Mouse (Mus musculus): ENCODE measurements around the gene Cope.

Gene Cope

DNA sequence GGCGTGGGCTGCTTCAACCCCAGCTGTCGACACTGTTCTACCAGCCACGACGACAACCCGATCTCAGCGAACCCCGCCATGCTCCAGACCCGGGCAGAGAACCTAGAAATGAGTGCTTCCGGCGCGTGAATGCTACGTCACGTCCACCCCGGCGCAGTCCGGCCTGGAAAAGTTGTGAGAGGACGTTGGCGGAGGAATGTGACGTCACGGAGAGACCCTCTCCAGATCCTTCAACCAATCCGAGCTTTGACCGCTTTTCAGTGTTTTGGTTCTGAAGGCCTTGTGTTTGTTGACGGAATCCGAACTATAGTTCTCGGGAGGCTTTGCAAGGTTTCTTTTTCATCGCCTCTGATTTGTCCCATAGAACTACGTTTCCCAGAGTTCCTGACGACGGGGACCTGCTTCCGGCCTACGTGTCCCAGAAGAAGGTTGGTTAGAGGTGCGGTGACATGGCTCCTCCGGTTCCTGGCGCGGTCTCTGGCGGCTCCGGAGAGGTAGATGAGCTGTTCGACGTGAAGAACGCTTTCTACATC, at the start of gene Cope, which contains the start of gene Ddx49:
Gene Cope, plus strand, starts transcription at position 161 of the 533 bp plus-strand sequence.
Gene Ddx49, minus strand, starts transcription at position 132 of the 533 bp plus-strand sequence.
- peak; percentile 89 for DNase-seq (ENCODE audit: low read depth, low spot score)

DNA sequence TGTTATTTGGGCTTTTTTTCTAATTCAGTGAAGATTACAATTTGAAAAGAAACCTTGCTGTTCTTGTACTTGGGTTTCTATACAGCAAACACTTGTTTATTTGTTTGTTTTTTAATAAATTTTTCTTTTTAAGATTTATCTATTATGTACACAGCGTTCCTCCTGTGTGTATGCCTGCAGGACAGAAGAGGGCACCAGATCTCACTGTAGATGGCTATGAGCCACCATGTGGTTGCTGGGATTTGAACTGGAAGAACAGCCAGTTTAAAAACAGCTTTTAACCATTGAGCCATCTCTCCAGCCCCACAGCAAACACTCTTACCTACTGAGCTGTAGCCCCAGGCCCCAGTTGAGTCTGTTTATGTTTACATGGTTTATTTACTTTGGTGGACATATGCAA, 47.7 kb upstream of the Cope start:
- no peak for DNase-seq (ENCODE audit: low read depth, low spot score)

DNA sequence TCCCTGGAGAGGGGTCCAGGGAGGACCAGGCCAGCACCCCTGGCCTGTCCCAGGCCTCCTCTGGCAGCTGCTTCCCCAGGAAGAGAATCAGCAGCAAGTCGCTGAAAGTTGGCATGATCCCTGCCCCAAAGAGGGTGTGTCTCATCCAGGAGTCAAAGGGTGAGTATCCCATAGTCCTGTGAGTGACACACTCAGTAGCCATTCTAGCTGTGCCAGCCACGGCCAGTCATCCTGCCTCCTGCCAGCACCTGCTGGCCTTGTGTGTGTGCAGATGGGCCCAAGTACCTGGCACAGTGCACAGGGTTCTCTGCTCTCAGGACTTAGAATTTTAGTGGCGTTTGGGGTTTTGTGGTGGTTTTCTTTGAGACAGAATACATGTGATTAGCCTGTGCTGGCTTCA, 44.9 kb upstream of the Cope start:
- no peak for DNase-seq (ENCODE audit: low read depth, low spot score)

DNA sequence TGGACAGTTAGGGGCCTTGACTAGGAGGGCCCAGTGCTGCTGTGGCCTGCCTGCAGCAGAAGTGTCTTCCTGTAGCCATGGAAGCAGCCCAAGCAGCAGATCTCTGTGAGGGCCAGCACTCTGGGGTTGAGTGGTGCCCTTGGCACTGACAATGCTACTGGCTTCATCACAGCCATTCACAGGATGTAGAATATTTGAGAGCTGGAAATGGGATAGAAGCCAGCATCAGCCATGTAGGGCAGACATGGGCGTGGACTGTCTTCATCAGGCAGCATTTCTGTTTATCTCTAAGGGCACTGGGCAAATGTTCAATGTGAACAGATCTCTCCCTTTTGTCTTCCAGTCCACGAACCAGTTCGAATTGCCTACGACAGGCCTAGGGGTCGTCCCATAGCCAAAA, 43.7 kb upstream of the Cope start:
- no peak for DNase-seq (ENCODE audit: low read depth, low spot score)

DNA sequence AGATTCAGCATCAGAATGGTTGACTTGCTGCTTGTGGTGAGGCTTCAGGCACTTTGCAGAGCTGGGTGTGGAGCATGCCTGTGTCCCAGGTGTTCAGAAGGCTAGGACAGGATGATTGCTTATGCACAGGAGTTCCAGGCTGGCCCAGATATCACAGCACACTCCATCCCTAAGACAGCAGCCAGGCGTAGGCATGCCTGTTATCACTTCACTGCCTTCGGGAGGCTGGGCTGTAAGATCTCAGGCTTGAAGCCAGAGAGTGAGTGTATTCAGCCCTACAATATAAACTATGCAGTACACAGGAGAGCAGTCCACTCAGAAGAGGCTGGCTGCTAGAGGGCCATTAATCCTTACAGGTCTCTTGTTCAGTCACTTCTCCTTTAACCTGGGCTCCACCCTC, 43.3 kb upstream of the Cope start:
- DNase-seq (ENCODE audit: low read depth, low spot score) = no peak

DNA sequence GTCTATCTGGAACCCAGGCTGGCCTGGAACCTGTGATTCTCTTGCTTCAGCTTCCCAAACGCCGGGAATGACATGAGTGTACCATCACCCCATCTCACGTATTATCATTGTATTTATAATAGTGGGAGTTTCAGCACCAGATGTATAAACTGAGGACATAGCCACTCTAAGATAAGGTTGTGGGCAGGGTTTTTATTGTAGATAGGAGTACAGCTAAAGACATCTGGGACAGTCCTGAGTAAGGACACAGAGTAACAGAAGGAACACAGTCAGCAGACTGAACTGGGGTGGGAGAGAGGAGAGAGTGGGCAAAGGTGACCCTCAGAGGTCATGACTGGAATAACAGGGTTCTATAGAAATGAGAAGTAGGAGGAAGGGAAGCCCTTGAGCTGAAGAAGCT, 34.6 kb upstream of the Cope start:
- DNase-seq (ENCODE audit: low read depth, low spot score) = no peak

DNA sequence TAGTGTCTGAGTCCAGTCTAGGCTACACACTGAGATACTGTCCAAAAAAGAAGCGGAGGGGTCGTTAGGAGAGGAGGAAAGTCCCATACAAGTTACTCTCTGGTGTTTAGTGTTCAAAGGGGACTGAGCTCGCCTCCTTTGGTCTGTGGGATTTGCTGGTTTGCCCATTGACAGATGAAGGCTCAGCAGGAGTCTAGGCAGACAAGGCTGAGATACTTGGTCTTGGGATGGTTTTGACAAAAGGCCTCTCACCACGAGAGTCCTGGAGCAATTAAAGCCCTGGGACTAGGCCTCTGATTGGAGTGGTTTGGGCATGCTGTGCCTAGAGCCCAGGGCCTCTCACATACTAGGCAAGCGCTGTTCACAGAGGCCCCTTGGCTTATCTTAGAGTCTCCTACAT, 34.0 kb upstream of the Cope start:
- no peak for DNase-seq (ENCODE audit: low read depth, low spot score)

DNA sequence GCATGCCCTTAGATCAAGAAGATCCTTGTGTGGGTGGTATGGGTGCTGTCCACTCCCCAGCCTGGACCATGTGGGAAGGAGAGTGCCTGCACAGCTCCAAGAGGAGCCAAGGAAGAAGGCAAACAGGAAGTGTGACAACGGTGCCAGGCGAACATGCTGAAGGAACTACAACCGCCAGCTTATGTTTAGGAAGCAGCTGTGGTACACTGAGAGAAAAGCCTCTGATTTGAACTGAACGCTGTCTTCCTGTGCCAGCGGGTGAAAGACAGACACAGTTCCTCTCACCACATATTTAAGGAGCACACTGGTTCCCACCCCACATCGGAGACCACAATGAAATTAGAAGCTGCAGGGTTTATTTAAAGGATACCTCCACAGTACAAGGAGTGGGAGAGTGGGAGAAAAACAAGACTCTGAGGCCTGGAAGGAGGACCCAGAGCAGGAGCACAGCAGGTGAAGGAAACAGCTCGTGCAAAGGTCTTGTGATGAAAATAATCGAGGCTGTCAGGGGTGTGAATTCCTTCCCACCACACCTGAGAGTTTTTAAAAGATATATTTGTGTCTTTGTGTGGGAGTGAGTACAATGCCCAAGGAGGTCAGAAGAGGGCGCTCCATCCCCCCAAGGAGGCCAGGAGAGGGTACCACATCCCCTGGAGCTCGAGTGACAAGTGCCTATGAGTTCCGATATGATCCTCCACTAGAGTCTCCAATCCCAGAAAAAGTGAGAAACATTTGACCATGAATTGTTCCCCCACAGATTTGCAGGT, 33.3 kb upstream of the Cope start:
- no peak for DNase-seq (ENCODE audit: low read depth, low spot score)

DNA sequence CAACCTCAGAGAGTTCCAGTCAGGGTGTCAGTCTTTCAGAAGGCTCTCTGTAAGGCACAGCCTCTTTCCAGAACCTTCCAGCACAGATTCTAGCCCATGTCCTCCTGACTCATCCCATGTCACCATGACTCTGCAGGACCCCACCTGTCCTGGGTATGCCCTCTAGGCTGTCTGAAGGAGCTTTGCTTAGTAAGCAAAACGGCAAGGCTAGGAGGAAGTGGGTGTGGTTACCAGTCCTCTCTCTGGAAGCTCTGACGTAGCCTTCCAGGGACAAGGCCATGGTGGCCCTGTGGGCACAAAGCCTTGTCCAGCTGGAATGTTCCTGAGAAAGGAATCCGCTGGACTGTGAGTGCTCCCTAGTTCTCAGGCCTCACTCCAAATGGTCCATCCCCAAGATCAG, 29.4 kb upstream of the Cope start:
- no peak for DNase-seq (ENCODE audit: low read depth, low spot score)

DNA sequence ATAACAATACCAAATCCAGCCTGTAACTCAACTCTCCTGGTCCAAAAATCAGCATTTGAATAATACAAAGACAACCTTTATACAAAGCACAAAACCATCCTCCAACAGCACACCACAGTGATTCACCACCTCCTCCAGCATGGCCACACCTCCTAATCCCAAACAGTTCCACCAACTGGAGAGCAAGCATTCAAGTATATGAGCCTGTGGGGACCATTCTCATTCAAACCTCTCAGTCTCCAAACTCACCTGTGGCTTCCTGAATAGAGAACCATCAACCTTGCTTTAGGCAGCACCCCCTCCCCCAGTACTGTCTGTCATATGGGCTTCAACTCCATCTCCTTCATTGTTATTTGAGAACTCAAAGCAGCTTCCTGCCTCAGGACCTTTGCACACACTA, 28.0 kb upstream of the Cope start:
- no peak for DNase-seq (ENCODE audit: low read depth, low spot score)

DNA sequence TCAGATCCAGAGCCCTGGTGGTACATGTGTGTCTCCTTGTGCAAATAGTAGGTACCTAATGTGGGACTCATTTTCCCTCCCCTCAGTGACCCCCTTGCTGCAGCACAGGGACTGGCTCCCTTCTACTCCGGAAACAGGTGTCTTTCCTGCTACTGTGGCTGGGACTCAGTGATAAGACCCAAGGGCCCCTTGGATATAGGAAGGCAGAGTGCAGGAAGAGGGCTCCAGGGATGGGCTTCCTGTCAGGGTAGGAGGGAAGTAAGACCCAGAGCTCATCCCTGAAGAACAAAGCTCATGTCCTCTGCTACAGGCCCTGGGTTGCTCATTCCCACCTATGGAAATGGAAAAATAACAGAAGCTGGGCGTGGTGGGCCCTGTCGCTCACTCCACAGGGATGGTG, 25.8 kb upstream of the Cope start:
- DNase-seq (ENCODE audit: low read depth, low spot score) = no peak

DNA sequence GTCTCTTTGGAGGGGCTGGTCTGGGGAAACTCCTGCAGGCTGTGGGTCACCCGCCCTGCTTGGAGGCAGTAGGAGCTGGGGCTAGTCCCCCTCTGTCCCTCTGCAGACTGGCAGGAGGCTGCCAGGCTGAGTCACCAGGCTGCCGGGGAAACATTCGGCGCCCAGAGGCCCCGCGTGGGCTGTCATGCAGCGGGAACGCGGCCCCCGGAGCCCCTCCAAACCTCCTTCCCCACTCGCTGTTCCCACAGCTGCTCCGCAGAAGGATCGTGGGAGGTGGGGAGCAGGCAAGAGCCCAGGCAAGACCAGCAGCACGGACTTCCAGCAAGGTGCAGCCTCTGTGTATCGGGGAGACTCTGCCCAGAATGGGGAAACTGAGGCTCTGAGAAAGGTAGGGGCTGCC, 24.1 kb upstream of the Cope start:
- no peak for DNase-seq (ENCODE audit: low read depth, low spot score)

DNA sequence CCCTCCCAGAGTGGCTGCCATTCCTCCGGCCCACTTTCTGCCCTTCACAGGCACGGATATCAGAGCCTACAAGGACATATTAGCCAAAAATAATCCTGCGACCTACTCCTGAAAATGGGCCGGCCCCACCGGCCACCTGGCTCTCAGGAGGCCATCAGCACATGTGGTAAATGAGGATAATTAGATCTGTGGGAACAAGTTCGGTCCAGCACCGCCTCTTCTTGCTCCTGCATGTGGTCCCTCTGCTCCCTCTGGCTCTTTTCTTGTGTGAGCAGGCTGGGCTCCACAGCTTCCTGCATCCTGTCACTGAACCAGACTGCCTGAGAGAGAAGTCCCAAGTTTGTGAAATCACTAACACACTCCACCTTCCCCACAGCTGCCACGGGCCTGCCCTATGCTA, 23.1 kb upstream of the Cope start:
- DNase-seq (ENCODE audit: low read depth, low spot score) = no peak

DNA sequence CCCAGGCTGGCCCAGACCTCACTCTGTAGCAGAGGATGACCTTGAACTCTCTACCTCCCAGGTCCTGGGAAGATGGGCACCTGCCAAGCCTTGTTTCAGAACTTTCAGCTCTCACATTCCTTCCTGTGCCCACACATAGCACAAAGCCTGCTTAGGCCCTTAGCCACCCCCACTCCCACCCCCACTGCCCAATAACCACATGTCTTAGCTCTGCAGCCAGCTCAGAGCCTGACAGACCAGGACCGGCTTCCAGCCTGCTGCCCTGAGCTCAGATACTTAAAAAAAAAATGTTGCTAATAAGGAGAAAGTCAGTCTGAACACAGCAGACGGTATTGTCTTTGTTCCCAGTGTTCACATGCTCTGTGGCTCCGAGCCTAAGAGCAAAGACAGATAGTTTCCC, 21.3 kb upstream of the Cope start:
- no peak for DNase-seq (ENCODE audit: low read depth, low spot score)

DNA sequence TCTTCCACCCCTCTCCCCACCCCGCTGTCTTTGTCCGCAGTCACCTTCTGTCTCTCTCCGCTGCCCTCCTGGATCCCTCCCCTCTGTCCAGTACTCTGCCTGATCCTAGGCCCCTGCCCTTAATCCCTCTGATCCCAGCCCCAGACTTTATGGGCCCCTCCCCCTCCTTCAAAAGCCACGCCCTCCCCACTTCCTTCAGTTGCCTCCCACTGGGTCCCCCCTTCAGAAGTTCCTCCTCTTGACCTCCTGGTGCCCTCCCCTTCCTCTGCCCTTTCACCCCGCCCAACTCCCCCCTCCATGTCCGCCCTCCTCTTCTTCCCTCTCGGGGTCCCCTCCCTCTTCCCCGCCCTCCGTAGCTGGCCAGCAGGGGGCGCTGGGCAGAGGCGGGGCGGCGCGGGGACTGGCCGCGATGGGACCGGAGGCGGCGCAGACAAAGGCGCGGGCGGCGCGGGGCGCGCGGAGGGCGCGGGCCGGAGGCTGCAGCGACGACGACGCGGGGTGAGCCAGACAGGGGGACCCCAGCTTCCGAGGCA, 19.6 kb upstream of the Cope start, which contains the start of gene Homer3:
Gene Homer3, plus strand, starts transcription at position 225 of the 533 bp plus-strand sequence.
- DNase-seq (ENCODE audit: low read depth, low spot score) = peak; percentile 93

DNA sequence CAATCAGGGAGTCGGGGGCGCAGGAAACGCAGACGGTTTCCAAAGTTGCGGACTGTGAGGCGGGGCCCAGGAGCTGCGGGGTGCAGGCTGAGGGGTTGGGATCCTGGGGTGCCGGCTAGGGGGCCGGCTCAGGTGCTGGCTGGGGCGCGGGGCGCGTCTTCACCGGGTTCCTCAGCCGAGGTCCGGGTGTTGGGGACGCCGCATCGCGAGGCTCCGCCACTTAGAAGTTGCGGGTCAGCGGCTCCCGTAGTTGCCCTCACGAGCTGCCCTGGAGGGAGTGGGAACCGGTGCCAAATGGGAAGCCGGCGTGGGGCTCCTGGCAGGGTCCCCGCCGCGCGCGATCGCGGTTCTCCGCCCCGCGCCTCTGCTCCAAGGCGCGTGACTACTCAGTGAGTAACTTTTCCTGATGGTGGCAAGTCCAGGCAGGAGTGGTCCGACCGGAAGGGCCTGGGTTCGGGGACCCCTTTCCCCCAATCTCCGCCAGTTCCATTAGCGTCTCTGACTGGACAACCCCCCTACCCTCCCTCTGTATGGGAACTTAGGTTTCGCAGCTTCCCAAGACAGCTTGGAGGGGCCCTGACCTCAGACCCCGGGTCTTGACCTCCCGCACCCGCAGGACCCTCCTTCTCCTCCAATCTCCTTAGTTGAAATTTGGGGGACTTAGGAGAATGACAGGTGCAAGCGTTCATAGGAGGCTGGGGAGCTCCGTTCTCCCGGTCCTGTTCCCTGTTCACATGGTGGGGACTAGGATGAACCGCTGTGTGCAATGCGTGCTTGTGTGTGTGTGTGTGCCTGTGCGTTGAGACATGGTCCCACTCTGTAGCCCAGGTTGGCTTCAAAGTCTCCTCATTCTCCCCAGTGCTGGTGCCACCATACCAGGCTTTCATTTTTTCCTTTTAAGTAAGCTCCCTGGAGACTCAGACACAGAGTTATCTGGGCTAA, 18.9 kb upstream of the Cope start:
- DNase-seq (ENCODE audit: low read depth, low spot score) = no peak

DNA sequence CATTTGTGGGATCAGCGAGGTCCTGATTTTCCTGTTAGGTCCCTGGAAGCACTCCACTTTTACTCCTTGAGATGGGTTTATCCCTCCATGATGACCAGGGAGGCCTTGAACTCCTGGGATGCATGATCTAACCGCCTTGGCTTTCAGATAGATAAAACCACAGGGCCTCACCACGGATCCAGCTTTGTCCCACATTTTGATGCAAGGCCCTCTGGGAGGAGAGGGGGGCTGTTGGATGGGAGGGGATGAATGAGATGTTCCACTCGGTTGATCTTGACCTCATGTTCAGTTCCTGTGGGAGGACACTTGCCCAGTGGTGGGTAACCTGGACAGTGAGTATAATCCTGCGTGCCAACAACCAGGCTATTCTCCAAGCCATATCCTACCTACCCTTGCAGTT, 17.9 kb upstream of the Cope start:
- no peak for DNase-seq (ENCODE audit: low read depth, low spot score)

DNA sequence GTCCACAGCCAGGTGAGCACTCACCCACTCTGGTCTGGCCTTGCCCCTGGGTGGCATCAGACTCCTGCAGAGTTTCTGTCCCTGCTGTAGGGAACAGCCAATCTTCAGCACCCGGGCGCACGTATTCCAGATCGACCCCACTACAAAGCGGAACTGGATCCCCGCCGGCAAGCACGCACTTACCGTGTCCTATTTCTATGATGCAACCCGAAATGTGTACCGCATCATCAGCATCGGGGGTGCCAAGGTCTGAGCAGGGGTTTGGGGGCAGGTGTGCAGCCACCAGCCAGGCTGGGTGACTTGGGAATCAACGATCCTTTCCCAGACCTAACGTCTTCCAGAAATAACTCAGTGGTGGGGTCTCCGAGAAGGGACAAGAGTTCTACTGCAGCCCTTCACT, 17.0 kb upstream of the Cope start:
- no peak for DNase-seq (ENCODE audit: low read depth, low spot score)

DNA sequence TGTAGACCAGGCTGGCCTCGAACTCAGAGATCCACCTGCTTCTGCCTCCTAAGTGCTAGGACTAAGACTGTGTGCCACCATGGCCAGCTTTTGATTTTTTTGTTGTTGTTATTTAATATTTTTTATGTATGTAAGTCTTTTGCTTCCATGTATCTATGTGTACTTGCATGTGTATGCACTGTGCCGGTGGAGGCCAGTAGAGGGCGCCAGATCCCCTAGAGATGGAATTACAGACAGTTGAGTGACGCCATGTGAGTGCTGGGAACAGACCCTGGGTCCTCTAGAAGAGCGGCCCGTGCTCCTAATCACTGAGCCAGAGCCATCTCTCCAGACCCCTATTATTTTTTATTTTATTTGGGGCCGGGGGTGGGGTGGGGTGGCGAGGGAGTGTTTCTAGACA, 15.6 kb upstream of the Cope start:
- no peak for DNase-seq (ENCODE audit: low read depth, low spot score)

DNA sequence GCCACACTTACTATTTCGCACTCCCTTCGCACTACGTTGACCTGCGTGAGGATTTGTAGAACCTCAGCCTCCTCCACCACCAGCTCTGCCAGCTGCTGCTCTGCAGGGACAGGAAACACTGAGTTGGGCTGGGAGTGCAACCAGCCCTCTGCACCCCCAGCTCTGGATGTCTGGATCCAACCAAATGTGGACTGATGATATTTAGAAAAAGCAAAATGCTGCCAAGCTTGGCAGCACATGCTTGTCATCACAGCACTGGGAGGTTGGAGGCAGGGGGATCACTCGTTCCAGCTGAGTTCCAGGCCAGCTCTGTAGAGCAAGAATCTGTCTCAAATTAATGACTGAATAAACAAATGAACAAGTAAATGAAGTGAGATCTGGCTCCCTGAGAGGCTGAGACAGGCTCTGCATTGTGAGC, 8.3 kb upstream of the Cope start:
- DNase-seq (ENCODE audit: low read depth, low spot score) = no peak

DNA sequence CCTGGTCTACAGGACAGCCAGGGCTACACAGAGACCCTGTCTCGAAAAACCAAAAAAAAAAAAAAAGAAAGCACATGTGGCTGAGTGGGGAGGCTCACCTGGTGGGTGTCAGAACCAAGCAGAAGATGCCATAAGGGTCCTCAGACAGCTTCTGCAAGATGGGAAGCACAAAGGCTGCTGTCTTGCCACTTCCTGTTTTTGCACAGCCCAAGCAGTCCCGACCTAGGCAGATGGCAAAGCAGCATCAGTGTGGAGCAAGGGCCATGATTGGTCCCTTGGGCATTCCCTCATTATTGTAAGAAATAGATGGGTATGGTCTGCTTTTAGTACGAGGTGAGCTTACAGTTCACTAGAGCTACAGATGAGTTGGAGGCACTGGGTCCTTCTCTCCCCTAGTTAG, 1.4 kb upstream of the Cope start:
- no peak for DNase-seq (ENCODE audit: low read depth, low spot score)

DNA sequence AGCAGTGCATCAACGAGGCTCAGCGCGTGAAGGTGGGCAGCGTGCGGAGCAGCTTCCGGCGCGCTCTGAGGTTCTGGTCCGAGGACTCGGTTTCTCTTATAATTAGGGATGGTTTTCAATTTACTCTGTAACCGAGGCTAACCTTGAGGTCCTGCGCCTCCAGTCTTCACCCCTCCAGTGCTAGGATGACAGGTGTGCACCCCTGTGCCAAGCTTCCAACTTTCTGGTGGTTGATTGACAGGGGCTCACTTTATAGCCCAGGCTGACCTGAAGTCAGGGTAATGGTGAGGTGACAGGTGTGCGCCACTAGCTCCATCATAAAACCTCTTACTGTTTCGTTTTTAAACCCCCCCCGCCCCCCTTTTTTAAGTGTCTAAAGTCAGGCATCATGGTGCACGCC, 583 bp downstream of the Cope start:
- DNase-seq (ENCODE audit: low read depth, low spot score) = no peak
